Mouse (Mus musculus): Measurements from ENCODE around the gene Ncam1.

GRCm38 (mm10) chr9:49536593-49536992, 262.1 kb downstream of the Ncam1 start:
- TF ChIP-seq CTCF (IDR thresholded peaks at IDR 0.05; ENCODE audit: control insufficient read depth, insufficient read depth, low read length) = no peak
- TF ChIP-seq POLR2A (IDR thresholded peaks at IDR 0.05; ENCODE audit: borderline replicate concordance, control insufficient read depth, low read depth, low read length) = no peak
